ENCODE assay signal across 8 mouse cellular contexts in the genomic region with DNA sequence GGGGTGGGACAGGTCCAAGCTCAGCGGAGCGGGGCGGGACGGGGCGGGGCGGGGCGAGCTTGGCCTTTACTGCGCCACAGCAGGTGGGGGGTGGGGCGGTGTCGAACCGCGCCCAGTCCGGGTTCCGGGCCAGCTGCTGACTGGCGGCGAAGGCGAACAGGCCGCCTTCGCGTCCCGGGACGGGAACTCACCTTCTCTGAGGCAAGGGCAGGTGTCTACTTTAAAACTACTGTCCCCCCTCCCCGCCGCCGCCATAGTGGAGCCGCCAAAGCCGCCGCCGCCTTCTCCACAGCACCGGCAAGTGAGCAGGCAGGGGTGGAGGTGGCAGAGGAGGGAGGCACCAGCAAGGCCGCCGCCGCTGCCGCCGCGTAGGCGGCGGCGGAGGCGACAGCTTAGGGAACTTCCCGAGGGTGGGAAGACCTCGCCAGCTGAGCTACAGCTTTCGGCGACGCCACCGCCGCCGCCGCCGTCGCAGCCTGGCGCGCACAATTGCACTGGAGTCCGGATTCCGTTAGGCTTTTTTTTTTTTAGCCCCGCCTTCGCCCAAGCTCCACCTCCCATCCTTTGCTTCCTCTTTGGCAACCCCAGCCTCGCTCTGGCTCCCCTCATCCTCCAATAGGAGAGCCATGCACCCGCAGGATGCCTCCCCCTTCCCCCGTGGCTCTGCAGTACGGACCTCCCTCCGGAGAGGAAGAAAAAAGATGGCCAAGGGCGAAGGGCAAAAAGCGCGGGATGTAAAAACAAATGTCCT. TPM values are rescaled to one million over a fixed set of nuclear protein-coding genes. Genes with fewer than 3 reads are reported as not detected.
A peak's percentile ranks its signal among the peaks of the same experiment; 100 is the strongest.
DNase-seq lines count a peak whose midpoint lies in the region; ATAC-seq and TF ChIP-seq lines count a peak whose summit lies in the region.

Zmat1 (minus strand) TSS at position 490 of the 751 bp plus-strand sequence.

- TF ChIP-seq POLR2A in MEL (IDR thresholded peaks at IDR 0.05; ENCODE audit: control insufficient read depth in 1 of 2, insufficient read depth in 1 of 2, low read depth in 1 of 2, low read length in 2 of 2, poor library complexity in 1 of 2): peak; percentile 95 to 98
- TF ChIP-seq POLR2A in cerebellum, adult 2 months (IDR thresholded peaks at IDR 0.05; ENCODE audit: borderline replicate concordance, insufficient read depth, low read length): peak; percentile 54

- peak within 1 kb of the TSS; percentile 99 for H3K27ac ChIP-seq in MEL (ENCODE audit: control insufficient read depth, low read depth, low read length)
- H3K27ac ChIP-seq in cerebellum, adult 2 months (ENCODE audit: insufficient read depth, low read length): peak within 1 kb of the TSS; percentile 100
- peak within 1 kb of the TSS; percentile 94 for H3K27ac ChIP-seq in forebrain, postnatal 0 days (ENCODE audit: low read depth, low read length)
- peak within 1 kb of the TSS; percentile 94 for H3K27ac ChIP-seq in lung, embryonic 15.5 days

- TF ChIP-seq CTCF in MEL (IDR thresholded peaks at IDR 0.05 in 2 of 3, conservative IDR thresholded peaks at IDR 0.05 in 1 of 3; ENCODE audit: control insufficient read depth in 1 of 3, insufficient read depth in 1 of 3, low read depth in 2 of 3, low read length in 3 of 3, poor library complexity in 1 of 3, severe bottlenecking in 1 of 3): no peak
- no peak for TF ChIP-seq CTCF in cerebellum, adult 2 months (IDR thresholded peaks at IDR 0.05; ENCODE audit: borderline replicate concordance, insufficient read depth, low read depth, low read length)
- TF ChIP-seq CTCF in forebrain, postnatal 0 days (IDR thresholded peaks at IDR 0.05; ENCODE audit: low read depth): no peak

- DNase-seq in MEL (ENCODE audit: low read depth, low spot score): peak; percentile 100
- DNase-seq in cerebellum, adult 2 months: peak; percentile 87 to 93
- peak; percentile 91 for DNase-seq in forebrain, postnatal 0 days
- DNase-seq in heart, postnatal 4 days: peak; percentile 90
- peak; percentile 83 to 90 for DNase-seq in layer of hippocampus, adult 8-10 months (ENCODE audit: low spot score in 2 of 2)
- peak; percentile 90 for DNase-seq in ovary, adult 18-20 months (ENCODE audit: low spot score)
- peak; percentile 88 for DNase-seq in thymus, postnatal 0 days (ENCODE audit: low spot score)

- H3K4me2 ChIP-seq in forebrain, postnatal 0 days (ENCODE audit: low read depth): peak within 1 kb of the TSS; percentile 44
- H3K4me2 ChIP-seq in lung, embryonic 15.5 days: peak within 1 kb of the TSS; percentile 48

- no peak for TF ChIP-seq RAD21 in MEL (IDR thresholded peaks at IDR 0.05; ENCODE audit: low read depth, low read length)

- peaks cover 0 to 11% of the 10 kb centered on the region in 2 experiments; a peak in 2 of 4 replicates for H3K36me3 ChIP-seq in MEL (ENCODE audit: control insufficient read depth in 1 of 2, insufficient read depth in 2 of 2, low read length in 2 of 2)
- H3K36me3 ChIP-seq in forebrain, postnatal 0 days (ENCODE audit: insufficient read depth): no peaks in the 10 kb centered on the region
- no peaks in the 10 kb centered on the region for H3K36me3 ChIP-seq in lung, embryonic 15.5 days

- 3% methylated on average over 53 of the region's 65 CpGs for WGBS in cerebellum, adult 2 months
- 29% methylated on average over 63 of the region's 65 CpGs for WGBS in forebrain, postnatal 0 days
- 16% methylated on average over 37 of the region's 65 CpGs for WGBS in lung, embryonic 15.5 days

- no peaks in the 10 kb centered on the region for H3K9me3 ChIP-seq in MEL (replicated peaks; ENCODE audit: insufficient read depth, low read length)
- H3K9me3 ChIP-seq in forebrain, postnatal 0 days (ENCODE audit: low read length): no peaks in the 10 kb centered on the region
- no peaks in the 10 kb centered on the region for H3K9me3 ChIP-seq in lung, embryonic 15.5 days

- ATAC-seq in forebrain, postnatal 0 days: peak; percentile 100
- peak; percentile 100 for ATAC-seq in lung, embryonic 15.5 days (ENCODE audit: borderline replicate concordance, extremely low read depth, low FRiP score, low TSS enrichment)

- peaks cover 0 to 6% of the 10 kb centered on the region in 2 experiments; a peak in 1 of 4 replicates for H3K4me1 ChIP-seq in MEL (ENCODE audit: control insufficient read depth in 1 of 2, insufficient read depth in 2 of 2, low read length in 2 of 2)
- H3K4me1 ChIP-seq in cerebellum, adult 2 months (ENCODE audit: control insufficient read depth, insufficient read depth, low read length): no peaks in the 10 kb centered on the region
- H3K4me1 ChIP-seq in forebrain, postnatal 0 days (ENCODE audit: insufficient read depth): no peaks in the 10 kb centered on the region
- H3K4me1 ChIP-seq in lung, embryonic 15.5 days: no peaks in the 10 kb centered on the region

- peak within 1 kb of the TSS; percentile 100 for H3K9ac ChIP-seq in MEL (ENCODE audit: control insufficient read depth, low read depth, low read length, poor library complexity, severe bottlenecking)
- peak within 1 kb of the TSS; percentile 79 for H3K9ac ChIP-seq in forebrain, postnatal 0 days
- H3K9ac ChIP-seq in lung, embryonic 15.5 days: peak within 1 kb of the TSS; percentile 64

- peaks cover 5% of the 10 kb centered on the region; the same call in 1 of the 2 replicates for H3K79me2 ChIP-seq in MEL (ENCODE audit: control insufficient read depth, insufficient read depth, low read length, poor library complexity)

- H3K27me3 ChIP-seq in MEL (ENCODE audit: control insufficient read depth in 1 of 2, insufficient read depth in 2 of 2, low read length in 2 of 2): no peaks in the 10 kb centered on the region
- no peaks in the 10 kb centered on the region for H3K27me3 ChIP-seq in cerebellum, adult 2 months (ENCODE audit: control insufficient read depth, insufficient read depth, low read length)
- no peaks in the 10 kb centered on the region for H3K27me3 ChIP-seq in forebrain, postnatal 0 days (ENCODE audit: insufficient read depth, low read length)
- H3K27me3 ChIP-seq in lung, embryonic 15.5 days: no peaks in the 10 kb centered on the region

- no peak for TF ChIP-seq EP300 in MEL (IDR thresholded peaks at IDR 0.05; ENCODE audit: low read depth in 1 of 2, low read length in 2 of 2)

- peak within 1 kb of the TSS; percentile 81 to 92 for H3K4me3 ChIP-seq in MEL (ENCODE audit: control insufficient read depth in 1 of 2, insufficient read depth in 1 of 2, low read depth in 2 of 2, low read length in 2 of 2)
- peak within 1 kb of the TSS; percentile 75 for H3K4me3 ChIP-seq in cerebellum, adult 2 months (replicated peaks; ENCODE audit: insufficient read depth, low read depth, low read length)
- H3K4me3 ChIP-seq in forebrain, postnatal 0 days (ENCODE audit: low read depth, low read length): peak within 1 kb of the TSS; percentile 56
- peak within 1 kb of the TSS; percentile 64 for H3K4me3 ChIP-seq in lung, embryonic 15.5 days

TF ChIP-seq in MEL, 35 proteins besides CTCF, POLR2A, EP300 and RAD21 (continues in another document):
- TF ChIP-seq ZC3H11A (IDR thresholded peaks at IDR 0.05; ENCODE audit: low read depth, low read length): no peak
- TF ChIP-seq MAZ (IDR thresholded peaks at IDR 0.05; ENCODE audit: low read depth, low read length): no peak
- TF ChIP-seq CHD1 (IDR thresholded peaks at IDR 0.05; ENCODE audit: low read depth, low read length): no peak
- TF ChIP-seq ZMIZ1 (IDR thresholded peaks at IDR 0.05; ENCODE audit: low read depth, low read length): peak; percentile 79
- no peak for TF ChIP-seq GABPA (IDR thresholded peaks at IDR 0.05; ENCODE audit: low read depth, low read length)
- peak; percentile 74; the same call in 1 of the 2 replicates for TF ChIP-seq POLR2AphosphoS5 (IDR thresholded peaks at IDR 0.05; ENCODE audit: borderline replicate concordance, low read depth, low read length)
- TF ChIP-seq MEF2A (IDR thresholded peaks at IDR 0.05; ENCODE audit: extremely low read depth, insufficient replicate concordance, low read depth, low read length, poor library complexity, severe bottlenecking): no peak
- TF ChIP-seq ELF1 (IDR thresholded peaks at IDR 0.05; ENCODE audit: low read depth, low read length): peak; percentile 71
- no peak for TF ChIP-seq USF1 (IDR thresholded peaks at IDR 0.05; ENCODE audit: low read depth, low read length)
- TF ChIP-seq MYC (IDR thresholded peaks at IDR 0.05; ENCODE audit: low read depth, low read length): no peak
- TF ChIP-seq POLR2AphosphoS2 (IDR thresholded peaks at IDR 0.05; ENCODE audit: low read length): peak; percentile 89
- TF ChIP-seq NELFE (IDR thresholded peaks at IDR 0.05; ENCODE audit: low read depth, low read length): peak; percentile 96
- no peak for TF ChIP-seq RCOR1 (IDR thresholded peaks at IDR 0.05; ENCODE audit: low read depth, low read length)
- no peak for TF ChIP-seq E2F4 (IDR thresholded peaks at IDR 0.05; ENCODE audit: borderline replicate concordance, low read depth, low read length)
- no peak for TF ChIP-seq BHLHE40 (IDR thresholded peaks at IDR 0.05; ENCODE audit: borderline replicate concordance, low read depth, low read length)
- TF ChIP-seq TCF12 (IDR thresholded peaks at IDR 0.05; ENCODE audit: low read depth, low read length): peak; percentile 45
- no peak; the same call in 1 of the 2 replicates for TF ChIP-seq ETS1 (IDR thresholded peaks at IDR 0.05; ENCODE audit: low read depth, low read length)
- TF ChIP-seq TBP (IDR thresholded peaks at IDR 0.05; ENCODE audit: low read depth, low read length): peak; percentile 81; the same call in 1 of the 2 replicates
- no peak for TF ChIP-seq SMC3 (IDR thresholded peaks at IDR 0.05; ENCODE audit: low read depth, low read length)
- TF ChIP-seq MAFK (IDR thresholded peaks at IDR 0.05; ENCODE audit: borderline replicate concordance, low read depth, low read length): no peak
- TF ChIP-seq HCFC1 (IDR thresholded peaks at IDR 0.05; ENCODE audit: low read depth, low read length): peak; percentile 69
- TF ChIP-seq GATA1 (IDR thresholded peaks at IDR 0.05; ENCODE audit: low read depth, low read length): no peak
- TF ChIP-seq SIN3A (IDR thresholded peaks at IDR 0.05; ENCODE audit: low read length): peak; percentile 82
- TF ChIP-seq MYB (IDR thresholded peaks at IDR 0.05; ENCODE audit: low read depth, low read length): peak; percentile 86

RNA-seq across cellular contexts. Expression of gene Zmat1, which starts in this region (rescaled TPM):
- total RNA-seq in MEL (2012; rRNA removed): 1.6 and 1.7 TPM in 2 replicates
- 1 to 10 TPM in 1 of 2 experiments, not detected in 1; 3.9 TPM for polyA plus RNA-seq in MEL (2012; ENCODE audit: insufficient read depth in 1 of 2, insufficient read length in 2 of 2, low read depth in 1 of 2, low replicate concordance in 2 of 2, missing spikeins in 1 of 2)
- 6.9 TPM in 2 replicates for polyA plus RNA-seq in cerebellum, adult 2 months (2012; rRNA removed)
- 2.2 and 3.0 TPM in 2 replicates for total RNA-seq in forebrain, postnatal 0 days (2014; rRNA removed)
- polyA plus RNA-seq in forebrain, postnatal 0 days (2015; fragmentation: Nextera tagmentation; extraction: Ambion mirVana): 3.6 and 6.9 TPM in 2 replicates
- 1 to 10 TPM; 4.2 to 6.1 TPM for total RNA-seq in heart, postnatal 4 days (2021)
- total RNA-seq in layer of hippocampus, adult 8-10 months (2022): 10 to 100 TPM; 10.9 to 13.0 (median 12.5) TPM
- polyA plus RNA-seq in lung, embryonic 15.5 days (2015; fragmentation: Nextera tagmentation; extraction: Ambion mirVana): 5.4 and 5.5 TPM in 2 replicates
- 3.9 and 4.0 TPM in 2 replicates for polyA plus RNA-seq in thymus, postnatal 0 days (2015; fragmentation: Nextera tagmentation; extraction: Ambion mirVana)

Comparison
In these comparisons a context has a peak if more than half of its experiments do, and no peak if none do; other contexts are left out.
1. Peak in every context shown above with its lines: DNase-seq, ATAC-seq, H3K4me3 ChIP-seq and H3K27ac ChIP-seq.